Mouse (Mus musculus) stomach, embryonic 15.5 days (tissue): Measurements from ENCODE around the gene Agk. TPM values are rescaled to one million over a fixed set of nuclear protein-coding genes. Genes with fewer than 3 reads are reported as not detected.

ENCODE experiments used
- ATAC-seq: fragments of 200-750 bp; cut with Nextera tagmentation; 2 replicates; pipeline ENCODE4 v1.8.0; 2017; ENCODE audit warnings: low read depth, moderate number of reproducible peaks, moderate TSS enrichment; ENCODE audit not compliant: insufficient read depth, low FRiP score
- H3K27ac ChIP-seq: fragments of 300-500 bp; sonication (generic); 2 replicates; pipeline ENCODE4 v1.5.1; 2015; ENCODE audit warnings: mild to moderate bottlenecking, inconsistent platforms
- H3K27me3 ChIP-seq: fragments of 300-500 bp; sonication (generic); replicated peaks from 2 replicates; pipeline ENCODE4 v1.6.1; 2015; ENCODE audit warnings: inconsistent platforms
- H3K36me3 ChIP-seq: fragments of 300-500 bp; sonication (generic); 2 replicates; pipeline ENCODE4 v1.6.1; 2015; ENCODE audit warnings: inconsistent platforms
- H3K4me1 ChIP-seq: fragments of 300-500 bp; sonication (generic); 2 replicates; pipeline ENCODE4 v1.6.1; 2015; ENCODE audit warnings: inconsistent platforms
- H3K4me2 ChIP-seq: fragments of 300-500 bp; sonication (generic); 2 replicates; pipeline ENCODE4 v1.6.1; 2015; ENCODE audit warnings: mild to moderate bottlenecking, inconsistent platforms
- H3K4me3 ChIP-seq: fragments of 300-500 bp; sonication (generic); replicated peaks from 2 replicates; pipeline ENCODE4 v1.5.1; 2015; ENCODE audit warnings: inconsistent platforms
- H3K9ac ChIP-seq: fragments of 300-500 bp; sonication (generic); 2 replicates; pipeline ENCODE4 v1.6.1; 2015; ENCODE audit warnings: inconsistent platforms
- H3K9me3 ChIP-seq: fragments of 300-500 bp; sonication (generic); 2 replicates; pipeline ENCODE4 v1.6.1; 2016; ENCODE audit warnings: inconsistent platforms
- WGBS: fragments of 180-500 bp; shearing (Covaris S2); methylation state at CpG from one replicate; pipeline ENCODE4 v1.1.7; 2015; 5-methylcytosine and 5-hydroxymethylcytosine counted together
- polyA plus RNA-seq: library from polyadenylated mRNA; unstranded; fragments of >200 nt; fragmentation: Nextera tagmentation; extraction: Ambion mirVana; gene quantifications from 2 replicates; pipeline ENCODE4 v1.2.1, GENCODE M21; 2015

Gene Agk
- polyA plus RNA-seq, 1 experiment from 2014 or later: 36.4 TPM

GRCm38 (mm10) chr6:40353360-40353759 is 28.4 kb downstream of the Agk start:
- H3K4me1 ChIP-seq: no peaks in the 10 kb centered on the region

DNA sequence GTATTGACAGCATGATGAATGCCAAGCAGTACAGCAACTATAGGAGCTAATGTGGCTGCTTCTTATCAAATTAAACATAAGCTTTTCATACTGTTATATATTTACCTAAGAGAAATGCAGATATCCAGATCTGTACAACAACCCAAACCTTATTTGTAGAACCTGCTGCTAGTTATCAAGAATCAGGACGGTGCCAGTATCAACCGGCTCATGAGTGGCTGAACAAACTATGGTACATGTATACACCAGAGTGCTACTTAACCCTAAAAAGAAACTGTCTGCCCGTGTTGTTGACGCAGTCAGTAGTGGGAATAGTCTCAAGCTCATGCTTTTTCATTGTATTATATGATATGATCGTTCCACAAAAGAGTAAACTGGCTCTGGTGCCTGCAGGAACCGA is 46.1 kb downstream of the Agk start:
- H3K27ac ChIP-seq: no peak overlapping the region
- WGBS: 82% methylated on average over 6 of the region's 6 CpGs
- H3K4me2 ChIP-seq: no peak overlapping the region
- H3K9me3 ChIP-seq: no peaks in the 10 kb centered on the region
- H3K4me3 ChIP-seq: no peak overlapping the region
- H3K9ac ChIP-seq: no peak overlapping the region
- H3K36me3 ChIP-seq: no peaks in the 10 kb centered on the region
- ATAC-seq: peak; percentile 78
- H3K27me3 ChIP-seq: no peaks in the 10 kb centered on the region
- no peaks in the 10 kb centered on the region for H3K4me1 ChIP-seq

More at GRCm38 (mm10) chr6:40353360-40353759, 28.4 kb downstream of the Agk start:
- Histone ChIP-seq H3K4me3 (no peak overlapping the region), H3K27ac (no peak overlapping the region), H3K4me2 (no peak overlapping the region), H3K36me3 (peaks cover 4% of the 10 kb centered on the region; the same call in 1 of the 2 replicates), H3K27me3 (no peaks in the 10 kb centered on the region), H3K9me3 (no peaks in the 10 kb centered on the region), H3K9ac (no peak overlapping the region)
- 94% methylated on average over 7 of the region's 7 CpGs for WGBS
- no peak for ATAC-seq

- Histone ChIP-seq H3K27me3 (no peaks in the 10 kb centered on the region), H3K9me3 (no peaks in the 10 kb centered on the region), H3K27ac (no peak overlapping the region), H3K4me2 (no peak overlapping the region), H3K36me3 (no peaks in the 10 kb centered on the region), H3K9ac (no peak overlapping the region), H3K4me1 (no peaks in the 10 kb centered on the region), H3K4me3 (no peak overlapping the region)
- 69% methylated on average over 3 of the region's 3 CpGs for WGBS
- no peak for ATAC-seq
Measured at GRCm38 (mm10) chr6:40380181-40380580, 55.2 kb downstream of the Agk start.

GRCm38 (mm10) chr6:40381908-40382307 is 56.9 kb downstream of the Agk start:
- Histone ChIP-seq H3K27ac (no peak overlapping the region), H3K4me2 (no peak overlapping the region), H3K4me3 (no peak overlapping the region), H3K4me1 (no peaks in the 10 kb centered on the region), H3K9ac (no peak overlapping the region), H3K36me3 (no peaks in the 10 kb centered on the region), H3K27me3 (no peaks in the 10 kb centered on the region), H3K9me3 (no peaks in the 10 kb centered on the region)
- WGBS: 75% methylated on average over 4 of the region's 4 CpGs
- ATAC-seq: no peak

GRCm38 (mm10) chr6:40385682-40386081 is 60.7 kb downstream of the Agk start:
- Histone ChIP-seq H3K9me3 (no peaks in the 10 kb centered on the region), H3K27ac (no peak overlapping the region), H3K4me3 (no peak overlapping the region), H3K4me2 (no peak overlapping the region), H3K4me1 (no peaks in the 10 kb centered on the region), H3K27me3 (no peaks in the 10 kb centered on the region), H3K36me3 (no peaks in the 10 kb centered on the region), H3K9ac (no peak overlapping the region)
- WGBS: 58% methylated on average over 3 of the region's 3 CpGs
- no peak for ATAC-seq

- no peak overlapping the region for H3K4me2 ChIP-seq
- 60% methylated on average over 4 of the region's 4 CpGs for WGBS
- no peak for ATAC-seq
Measured at GRCm38 (mm10) chr6:40388660-40389059, 63.7 kb downstream of the Agk start.

GRCm38 (mm10) chr6:40390975-40391374 is 66.0 kb downstream of the Agk start:
- Histone ChIP-seq H3K4me3 (no peak overlapping the region), H3K27ac (no peak overlapping the region), H3K4me1 (no peaks in the 10 kb centered on the region), H3K27me3 (no peaks in the 10 kb centered on the region), H3K9me3 (no peaks in the 10 kb centered on the region), H3K4me2 (no peak overlapping the region), H3K9ac (no peak overlapping the region), H3K36me3 (no peaks in the 10 kb centered on the region)
- ATAC-seq: no peak
- WGBS: 80% methylated on average over 1 of the region's 1 CpGs

More at GRCm38 (mm10) chr6:40388660-40389059, 63.7 kb downstream of the Agk start:
- no peaks in the 10 kb centered on the region for H3K27me3 ChIP-seq
- no peak overlapping the region for H3K4me3 ChIP-seq
- no peaks in the 10 kb centered on the region for H3K36me3 ChIP-seq
- H3K4me1 ChIP-seq: no peaks in the 10 kb centered on the region
- H3K9me3 ChIP-seq: no peaks in the 10 kb centered on the region
- H3K9ac ChIP-seq: no peak overlapping the region
- no peak overlapping the region for H3K27ac ChIP-seq

- H3K27me3 ChIP-seq: no peaks in the 10 kb centered on the region
- H3K4me3 ChIP-seq: no peak overlapping the region
- no peaks in the 10 kb centered on the region for H3K9me3 ChIP-seq
- 33% methylated on average over 3 of the region's 3 CpGs for whole genome bisulfite sequencing
- H3K9ac ChIP-seq: no peak overlapping the region
- no peak overlapping the region for H3K4me2 ChIP-seq
- ATAC-seq: peak; percentile 80; the same call in 1 of the 2 replicates
- 0 out of 2 replicates have a peak, but pooled peaks cover 3% of the 10 kb centered on the region for H3K36me3 ChIP-seq
- no peaks in the 10 kb centered on the region for H3K4me1 ChIP-seq
- H3K27ac ChIP-seq: no peak overlapping the region
Measured at GRCm38 (mm10) chr6:40393213-40393612, 68.2 kb downstream of the Agk start.

- H3K36me3 ChIP-seq: peaks cover 21% of the 10 kb centered on the region
- no peak overlapping the region for H3K4me2 ChIP-seq
- no peak for ATAC-seq
- no peaks in the 10 kb centered on the region for H3K4me1 ChIP-seq
- WGBS: 60% methylated on average over 2 of the region's 2 CpGs
- no peak overlapping the region for H3K27ac ChIP-seq
- no peaks in the 10 kb centered on the region for H3K27me3 ChIP-seq
- no peaks in the 10 kb centered on the region for H3K9me3 ChIP-seq
- H3K4me3 ChIP-seq: no peak overlapping the region
- no peak overlapping the region for H3K9ac ChIP-seq
Measured at GRCm38 (mm10) chr6:40402031-40402430, 77.1 kb downstream of the Agk start.

- peaks cover 30% of the 10 kb centered on the region for H3K36me3 ChIP-seq
- no peaks in the 10 kb centered on the region for H3K9me3 ChIP-seq
- no peaks in the 10 kb centered on the region for H3K27me3 ChIP-seq
- no peak overlapping the region for H3K9ac ChIP-seq
- H3K4me2 ChIP-seq: no peak overlapping the region
- no peaks in the 10 kb centered on the region for H3K4me1 ChIP-seq
- no peak overlapping the region for H3K4me3 ChIP-seq
- 85% methylated on average over 4 of the region's 4 CpGs for WGBS
- H3K27ac ChIP-seq: no peak overlapping the region
- no peak for ATAC-seq
Measured at GRCm38 (mm10) chr6:40403640-40404285, 78.8 kb downstream of the Agk start.

DNA sequence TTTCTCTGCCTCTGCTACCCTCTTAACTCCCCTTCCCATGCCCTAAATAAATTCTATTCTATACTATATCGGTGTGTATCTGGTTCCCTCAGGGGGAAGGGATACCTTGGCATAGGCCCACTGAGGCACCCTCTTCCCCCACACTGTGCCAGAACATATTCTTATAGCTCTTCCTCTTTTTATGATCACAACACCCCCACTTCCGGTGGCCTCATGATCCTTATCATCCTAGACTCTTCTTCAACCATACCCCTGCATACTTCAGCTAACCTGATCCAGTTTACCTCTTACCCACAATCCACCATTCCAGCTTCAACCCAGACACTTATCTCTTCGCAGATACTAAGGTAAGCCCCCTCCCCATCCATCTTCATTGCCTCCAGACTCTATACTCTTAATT is 86.1 kb downstream of the Agk start:
- no peak for ATAC-seq
- Histone ChIP-seq H3K9ac (no peak overlapping the region), H3K36me3 (peaks cover 22% of the 10 kb centered on the region), H3K27me3 (no peaks in the 10 kb centered on the region), H3K4me3 (no peak overlapping the region), H3K4me1 (no peaks in the 10 kb centered on the region), H3K27ac (no peak overlapping the region), H3K9me3 (no peaks in the 10 kb centered on the region), H3K4me2 (no peak overlapping the region)
- WGBS: 88% methylated on average over 3 of the region's 3 CpGs

- Histone ChIP-seq H3K36me3 (peaks cover 3% of the 10 kb centered on the region; the same call in 1 of the 2 replicates), H3K9me3 (no peaks in the 10 kb centered on the region), H3K27ac (no peak overlapping the region), H3K4me2 (no peak overlapping the region), H3K27me3 (no peaks in the 10 kb centered on the region), H3K4me3 (no peak overlapping the region), H3K4me1 (no peaks in the 10 kb centered on the region), H3K9ac (no peak overlapping the region)
- WGBS: 81% methylated on average over 5 of the region's 5 CpGs
- ATAC-seq: no peak
Measured at GRCm38 (mm10) chr6:40413046-40413445, 88.1 kb downstream of the Agk start.

DNA sequence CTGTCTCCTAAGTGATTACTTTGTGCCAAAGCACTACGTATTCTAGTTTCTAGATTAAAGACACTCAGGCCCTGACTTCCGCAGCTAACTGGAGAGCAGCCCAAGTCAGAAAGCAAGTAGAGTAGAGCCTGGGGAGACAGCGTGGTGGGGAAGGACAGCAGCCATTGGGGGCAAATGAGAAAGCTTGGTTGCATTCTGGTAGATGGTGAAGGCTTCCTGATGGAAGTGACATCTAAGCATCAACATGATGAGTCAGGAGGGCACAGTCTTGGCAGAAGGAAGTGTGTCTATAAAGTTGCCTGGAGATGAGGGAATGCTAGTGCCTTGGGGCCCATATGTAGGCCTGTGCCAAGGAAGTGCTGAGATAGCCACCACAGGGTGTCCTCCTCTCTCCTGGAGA is 88.6 kb downstream of the Agk start:
- Histone ChIP-seq H3K4me2 (no peak overlapping the region), H3K27ac (no peak overlapping the region), H3K4me3 (no peak overlapping the region), H3K36me3 (no peaks in the 10 kb centered on the region), H3K27me3 (no peaks in the 10 kb centered on the region), H3K9me3 (no peaks in the 10 kb centered on the region), H3K4me1 (no peaks in the 10 kb centered on the region), H3K9ac (no peak overlapping the region)
- no peak for ATAC-seq
- WGBS: 98% methylated on average over 3 of the region's 3 CpGs
